Mouse (Mus musculus) cerebellum, postnatal 14 days (tissue): ENCODE measurements at regions not wholly inside any gene's neighbourhood (a gene's known extent, or its start where the extent isn't known, plus 50 kb on each side); places are given as distances from the start of the nearest gene placed in this dataset.

ENCODE experiments used
- DNase-seq, 2 experiments: peaks; one replicate each; pipeline ENCODE4 v3.0.0; 2021; ENCODE audit warnings: mixed read lengths in 2 of 2

DNA sequence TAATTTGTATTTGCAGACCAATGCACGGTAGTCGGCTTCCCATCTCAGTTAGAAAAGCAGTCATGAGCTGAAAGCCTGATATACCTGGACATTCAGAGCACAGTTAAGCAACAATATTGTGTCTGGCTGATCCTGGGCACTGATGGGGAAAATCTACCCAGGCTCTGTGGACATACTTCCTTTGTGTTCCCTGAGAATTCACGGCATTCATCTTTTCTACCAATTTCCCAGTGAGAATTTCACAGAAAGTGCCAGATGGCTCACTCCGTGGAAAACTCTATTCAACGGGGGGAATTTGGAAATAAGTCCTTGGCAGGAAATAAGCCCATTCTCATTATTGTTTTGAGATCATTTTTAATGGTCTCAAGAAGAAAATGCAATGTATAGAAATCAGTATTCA, 484.6 kb upstream of the Chrm3 start:
- peak in 1 of 2 experiments; percentile 38 for DNase-seq

DNA sequence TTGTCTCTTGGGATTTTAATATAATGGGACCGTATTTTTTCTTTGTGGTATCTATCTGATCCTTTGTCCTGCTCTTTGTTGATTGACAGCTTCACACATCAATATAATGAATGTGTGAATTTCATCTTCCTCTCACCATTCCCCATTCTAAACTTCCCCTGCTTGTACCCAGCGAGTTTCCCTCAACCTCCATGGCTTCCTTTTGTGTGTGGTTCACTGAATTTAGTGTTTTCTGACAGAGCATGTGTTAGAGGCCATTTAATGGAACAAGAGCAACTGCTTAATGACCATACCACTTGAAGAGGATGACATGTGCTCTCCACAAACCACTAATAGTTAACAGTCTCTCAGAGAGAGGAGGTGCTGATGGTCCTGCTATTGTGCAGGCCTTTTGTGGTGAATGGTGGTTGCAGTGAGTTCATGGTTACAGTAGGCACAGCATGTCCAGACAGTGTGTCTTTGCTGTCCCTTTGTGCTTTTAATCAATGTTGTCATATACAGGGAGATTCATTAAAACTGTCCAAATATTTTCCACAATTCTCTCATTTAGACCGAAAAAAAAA, 438.8 kb upstream of the Chrm3 start:
- DNase-seq: no peak
